In the genomic region with DNA sequence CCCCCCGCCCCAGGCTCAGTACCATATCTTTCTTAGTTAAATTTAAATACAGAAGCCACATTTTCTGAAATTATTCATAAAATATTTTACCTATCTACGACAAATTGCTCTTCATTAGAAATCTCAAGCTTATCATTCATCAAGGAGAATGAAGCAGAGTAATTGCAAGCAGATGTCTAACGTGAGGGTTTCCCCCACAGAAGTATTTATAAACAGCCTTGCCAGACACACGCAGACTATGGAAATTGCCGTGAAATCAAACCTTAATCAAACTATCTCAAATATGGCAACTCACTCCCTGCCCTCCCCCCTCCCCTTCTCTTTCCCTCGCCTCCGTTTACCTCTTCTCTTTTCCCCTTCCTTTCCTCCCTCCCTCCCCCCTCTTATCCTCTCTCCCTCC, we compare ENCODE assay signal across 28 mouse cellular contexts.
DNase-seq lines count a peak whose midpoint lies in the region; ATAC-seq lines count a peak whose summit lies in the region.
"Had no signal": no experiment of that assay in that cellular context is flagged by ENCODE, and none has a peak within 500 bp of the region (broad histone marks: within the 10 kb centered on the region; RNA-seq: fewer than 3 reads in every experiment).

No protein-coding gene starts in this region.

- no peaks in the 10 kb centered on the region for H3K9me3 ChIP-seq in forebrain, embryonic 14.5 days (replicated peaks; ENCODE audit: control insufficient read depth, low read length)
- H3K9me3 ChIP-seq in forebrain, embryonic 10.5 days: no peaks in the 10 kb centered on the region
- H3K9me3 ChIP-seq in embryonic facial prominence, embryonic 13.5 days: no peaks in the 10 kb centered on the region
- H3K9me3 ChIP-seq: hindbrain, embryonic 13.5 days; limb, embryonic 10.5 days; limb, embryonic 15.5 days; liver, embryonic 13.5 days; midbrain, embryonic 15.5 days; neural tube, embryonic 15.5 days had no signal

- peak; percentile 10 for DNase-seq in forebrain, embryonic 14.5 days (ENCODE audit: low spot score)
- DNase-seq in forebrain, embryonic 10.5 days (ENCODE audit: extremely low spot score, low spot score): no peak
- DNase-seq in 3T3-L1 (ENCODE audit: low read depth, low spot score): peak; percentile 42
- peak; percentile 33 for DNase-seq in embryo, embryonic 10.5 days (ENCODE audit: low spot score)
- DNase-seq in cerebellum, postnatal 14 days: no peak
- no peak for DNase-seq in adrenal gland, postnatal 36 days
- DNase-seq: cerebellum, adult 18-20 months; cerebellum, postnatal 10 days; gastrocnemius, postnatal 25 days; heart, postnatal 4 days; kidney, adult 8-10 months; liver, embryonic 13.5 days; lung, adult 18-20 months; retina, postnatal 1 day; right cerebral cortex, postnatal 14 days; thymus, postnatal 14 days had no signal

- H3K4me3 ChIP-seq in forebrain, embryonic 14.5 days (ENCODE audit: low read depth, low read length): no peak overlapping the region
- no peak overlapping the region for H3K4me3 ChIP-seq in forebrain, embryonic 10.5 days
- H3K4me3 ChIP-seq in embryonic facial prominence, embryonic 13.5 days: no peak overlapping the region
- H3K4me3 ChIP-seq: erythroblast, embryonic 14.5 days; hindbrain, embryonic 13.5 days; limb, embryonic 10.5 days; limb, embryonic 15.5 days; liver, embryonic 13.5 days; megakaryocyte, embryonic 14.5 days; midbrain, embryonic 15.5 days; neural tube, embryonic 15.5 days had no signal

- no peaks in the 10 kb centered on the region for H3K27me3 ChIP-seq in forebrain, embryonic 14.5 days (replicated peaks; ENCODE audit: control insufficient read depth, insufficient read depth, low read length)
- H3K27me3 ChIP-seq in forebrain, embryonic 10.5 days (ENCODE audit: poor library complexity, severe bottlenecking): peaks cover 16% of the 10 kb centered on the region
- peaks cover 14% of the 10 kb centered on the region; the same call in 1 of the 2 replicates for H3K27me3 ChIP-seq in embryonic facial prominence, embryonic 13.5 days
- H3K27me3 ChIP-seq: hindbrain, embryonic 13.5 days; limb, embryonic 15.5 days; liver, embryonic 13.5 days; megakaryocyte, embryonic 14.5 days; midbrain, embryonic 15.5 days; neural tube, embryonic 15.5 days had no signal

- H3K36me3 ChIP-seq in forebrain, embryonic 14.5 days (ENCODE audit: control insufficient read depth, insufficient read depth, low read length): no peaks in the 10 kb centered on the region
- H3K36me3 ChIP-seq in forebrain, embryonic 10.5 days (replicated peaks): no peaks in the 10 kb centered on the region
- H3K36me3 ChIP-seq in embryonic facial prominence, embryonic 13.5 days: no peaks in the 10 kb centered on the region
- H3K36me3 ChIP-seq: hindbrain, embryonic 13.5 days; limb, embryonic 10.5 days; limb, embryonic 15.5 days; liver, embryonic 13.5 days; midbrain, embryonic 15.5 days; neural tube, embryonic 15.5 days had no signal

- H3K27ac ChIP-seq in forebrain, embryonic 14.5 days (ENCODE audit: low read depth, low read length): no peak overlapping the region
- H3K27ac ChIP-seq in forebrain, embryonic 10.5 days: no peak overlapping the region
- no peak overlapping the region for H3K27ac ChIP-seq in embryonic facial prominence, embryonic 13.5 days
- H3K27ac ChIP-seq: hindbrain, embryonic 13.5 days; kidney, postnatal 0 days; limb, embryonic 10.5 days; limb, embryonic 15.5 days; liver, embryonic 13.5 days; midbrain, embryonic 15.5 days; neural tube, embryonic 15.5 days had no signal

- 41% methylated on average over 7 of the region's 7 CpGs for WGBS in forebrain, embryonic 14.5 days
- 35% methylated on average over 7 of the region's 7 CpGs for WGBS in forebrain, embryonic 10.5 days
- 19% methylated on average over 7 of the region's 7 CpGs for WGBS in embryonic facial prominence, embryonic 13.5 days

- no peak for ATAC-seq in forebrain, embryonic 14.5 days
- no peak for ATAC-seq in embryonic facial prominence, embryonic 13.5 days (ENCODE audit: insufficient number of reproducible peaks, insufficient read depth, low FRiP score, low TSS enrichment, low read depth)
- ATAC-seq in CD4-positive, CD25-positive, alpha-beta regulatory T cell, adult 4 months: no peak
- ATAC-seq: intestine, embryonic 16.5 days; midbrain, embryonic 15.5 days had no signal

- no peaks in the 10 kb centered on the region for H3K4me1 ChIP-seq in forebrain, embryonic 14.5 days (ENCODE audit: control insufficient read depth, insufficient read depth, low read length)
- H3K4me1 ChIP-seq in forebrain, embryonic 10.5 days: peaks cover 13% of the 10 kb centered on the region
- H3K4me1 ChIP-seq in embryonic facial prominence, embryonic 13.5 days: peaks cover 24% of the 10 kb centered on the region
- H3K4me1 ChIP-seq: hindbrain, embryonic 13.5 days; liver, embryonic 13.5 days; megakaryocyte, embryonic 14.5 days; midbrain, embryonic 15.5 days had no signal

- H3K4me2 ChIP-seq in forebrain, embryonic 14.5 days (ENCODE audit: low read length): no peak overlapping the region
- peak overlapping the region; percentile 14 for H3K4me2 ChIP-seq in embryonic facial prominence, embryonic 13.5 days
- H3K4me2 ChIP-seq: heart, embryonic 11.5 days; hindbrain, embryonic 13.5 days; limb, embryonic 15.5 days; liver, embryonic 13.5 days; midbrain, embryonic 15.5 days; neural tube, embryonic 15.5 days had no signal

- no peak overlapping the region for H3K9ac ChIP-seq in forebrain, embryonic 14.5 days (ENCODE audit: low read length)
- no peak overlapping the region for H3K9ac ChIP-seq in embryonic facial prominence, embryonic 13.5 days
- H3K9ac ChIP-seq: hindbrain, embryonic 13.5 days; limb, embryonic 15.5 days; liver, embryonic 13.5 days; midbrain, embryonic 15.5 days; neural tube, embryonic 15.5 days had no signal

Comparison
In these comparisons a context has a peak if more than half of its experiments do, and no peak if none do; other contexts are left out.
1. DNase-seq: peak in forebrain, embryonic 14.5 days (single experiment), 3T3-L1 (single experiment) and embryo, embryonic 10.5 days (single experiment); none in forebrain, embryonic 10.5 days (single experiment), cerebellum, postnatal 14 days (0 of 2) and adrenal gland, postnatal 36 days (0 of 2).